Mouse (Mus musculus): ENCODE results near the gene Cxcl3. TPM values are rescaled to one million over a fixed set of nuclear protein-coding genes. Genes with fewer than 3 reads are reported as not detected.

The Cxcl3 gene
- not detected for total RNA-seq (2022)

GRCm38 (mm10) chr5:90785659-90786588, at the start of gene Cxcl3:
Gene Cxcl3 (plus strand): TSS chr5:90786103.
- DNase-seq (ENCODE audit: low spot score): no peak

- peak; percentile 46 for DNase-seq (ENCODE audit: low spot score)
Observed at GRCm38 (mm10) chr5:90742029-90742428, 43.9 kb upstream of the Cxcl3 start.

- no peak for DNase-seq (ENCODE audit: low spot score)
Observed at GRCm38 (mm10) chr5:90753934-90754333, 32.0 kb upstream of the Cxcl3 start.

- peak; percentile 44 for DNase-seq (ENCODE audit: low spot score)
Observed at GRCm38 (mm10) chr5:90758020-90758605, 27.8 kb upstream of the Cxcl3 start.

GRCm38 (mm10) chr5:90759077-90760065, 26.5 kb upstream of the Cxcl3 start, which contains the start of gene Cxcl5:
Gene Cxcl5 (plus strand): TSS chr5:90759360.
- no peak for DNase-seq (ENCODE audit: low spot score)

- no peak for DNase-seq (ENCODE audit: low spot score)
Observed at GRCm38 (mm10) chr5:90760303-90760702, 25.6 kb upstream of the Cxcl3 start.

- DNase-seq (ENCODE audit: low spot score): no peak
Observed at GRCm38 (mm10) chr5:90760844-90761243, 25.1 kb upstream of the Cxcl3 start.

- DNase-seq (ENCODE audit: low spot score): no peak
Observed at GRCm38 (mm10) chr5:90761834-90762233, 24.1 kb upstream of the Cxcl3 start.

GRCm38 (mm10) chr5:90763912-90764665, 21.8 kb upstream of the Cxcl3 start:
- DNase-seq (ENCODE audit: low spot score): no peak

GRCm38 (mm10) chr5:90765821-90766606, 19.9 kb upstream of the Cxcl3 start:
- DNase-seq (ENCODE audit: low spot score): no peak

- DNase-seq (ENCODE audit: low spot score): no peak
Observed at GRCm38 (mm10) chr5:90768218-90768617, 17.7 kb upstream of the Cxcl3 start, which contains the start of gene Ppbp. Gene Ppbp (plus strand): TSS chr5:90768518.

GRCm38 (mm10) chr5:90771369-90771768, 14.5 kb upstream of the Cxcl3 start:
- peak; percentile 45 for DNase-seq (ENCODE audit: low spot score)

- peak; percentile 79 for DNase-seq (ENCODE audit: low spot score)
Observed at GRCm38 (mm10) chr5:90771880-90772653, 13.8 kb upstream of the Cxcl3 start, which contains the start of gene Pf4. Gene Pf4 (plus strand): TSS chr5:90772435.

GRCm38 (mm10) chr5:90775562-90775961, 10.3 kb upstream of the Cxcl3 start:
- no peak for DNase-seq (ENCODE audit: low spot score)

- DNase-seq (ENCODE audit: low spot score): no peak
Observed at GRCm38 (mm10) chr5:90777621-90778020, 8.3 kb upstream of the Cxcl3 start.

- peak; percentile 40 for DNase-seq (ENCODE audit: low spot score)
Observed at GRCm38 (mm10) chr5:90778856-90779255, 7.0 kb upstream of the Cxcl3 start.

GRCm38 (mm10) chr5:90783697-90784096, 2.2 kb upstream of the Cxcl3 start:
- DNase-seq (ENCODE audit: low spot score): no peak

GRCm38 (mm10) chr5:90788114-90788513, 2.2 kb downstream of the Cxcl3 start:
- no peak for DNase-seq (ENCODE audit: low spot score)

Measured in heart, adult 8-10 months (tissue).